Mouse (Mus musculus): ENCODE measurements around the gene Dclk1.

- no peak for TF ChIP-seq CTCF (IDR thresholded peaks at IDR 0.05; ENCODE audit: low read depth, low read length)
- TF ChIP-seq TAL1 (conservative IDR thresholded peaks at IDR 0.05; ENCODE audit: low read depth, low read length), result no peak
- TF ChIP-seq GATA1 (IDR thresholded peaks at IDR 0.05; ENCODE audit: borderline replicate concordance, low read length), result no peak
- TF ChIP-seq POLR2AphosphoS5 (IDR thresholded peaks at IDR 0.05; ENCODE audit: insufficient replicate concordance, low read depth, low read length), result no peak
- no peak for TF ChIP-seq GATA2 (IDR thresholded peaks at IDR 0.05; ENCODE audit: borderline replicate concordance, low read depth, low read length)
Observed at GRCm38 (mm10) chr3:55551912-55552311, 309.7 kb downstream of the Dclk1 start.
